Mouse (Mus musculus): ENCODE measurements at regions not wholly inside any gene's neighbourhood (a gene's known extent, or its start where the extent isn't known, plus 50 kb on each side); places are given as distances from the start of the nearest gene placed in this dataset.

- Histone ChIP-seq H3K27me3 (ENCODE audit: control insufficient read depth, insufficient read depth, low read length) (no peaks in the 10 kb centered on the region), H3K27ac (replicated peaks; ENCODE audit: low read depth, low read length) (no peak overlapping the region), H3K36me3 (replicated peaks; ENCODE audit: control insufficient read depth, insufficient read depth, low read depth, low read length) (no peaks in the 10 kb centered on the region), H3K9ac (replicated peaks; ENCODE audit: low read length) (no peak overlapping the region), H3K4me3 (ENCODE audit: low read depth, low read length) (no peak overlapping the region), H3K9me3 (replicated peaks; ENCODE audit: control insufficient read depth, low read length) (no peaks in the 10 kb centered on the region), H3K4me1 (ENCODE audit: control insufficient read depth, insufficient read depth, low read length) (no peaks in the 10 kb centered on the region), H3K4me2 (ENCODE audit: low read depth, low read length) (no peak overlapping the region)
- WGBS: 57% methylated on average over 3 of the region's 3 CpGs
- no peak for ATAC-seq (replicated peaks; ENCODE audit: insufficient number of reproducible peaks, low FRiP score, low TSS enrichment, low read depth)
- DNase-seq (ENCODE audit: low spot score): no peak
Observed at GRCm38 (mm10) chr1:98147361-98147760, 51.9 kb upstream of the Pam start.
